Mouse (Mus musculus) intestine, embryonic 16.5 days (tissue): ENCODE measurements at regions not wholly inside any gene's neighbourhood (a gene's known extent, or its start where the extent isn't known, plus 50 kb on each side); places are given as distances from the start of the nearest gene placed in this dataset.
A peak's percentile ranks its signal among the peaks of the same experiment; 100 is the strongest.

ENCODE experiments used
- ATAC-seq: fragments of 200-750 bp; cut with Nextera tagmentation; 2 replicates; pipeline ENCODE4 v1.8.0; 2017; ENCODE audit warnings: moderate TSS enrichment, moderate library complexity
- H3K27ac ChIP-seq: fragments of 300-500 bp; sonication (generic); 2 replicates; pipeline ENCODE4 v1.5.1; 2014; ENCODE audit warnings: mild to moderate bottlenecking, low read length
- H3K27me3 ChIP-seq: fragments of 300-500 bp; sonication (generic); replicated peaks from 2 replicates; pipeline ENCODE4 v1.6.1; 2014; ENCODE audit warnings: low read length, control low read depth, mixed read lengths; ENCODE audit not compliant: control insufficient read depth, insufficient read depth
- H3K36me3 ChIP-seq: fragments of 300-500 bp; sonication (generic); 2 replicates; pipeline ENCODE4 v1.6.1; 2014; ENCODE audit warnings: low read length, control low read depth; ENCODE audit not compliant: control insufficient read depth, insufficient read depth
- H3K4me1 ChIP-seq: fragments of 300-500 bp; sonication (generic); 2 replicates; pipeline ENCODE4 v1.6.1; 2014; ENCODE audit warnings: low read length, control low read depth, mixed read lengths; ENCODE audit not compliant: control insufficient read depth, insufficient read depth
- H3K4me2 ChIP-seq: fragments of 300-500 bp; sonication (generic); 2 replicates; pipeline ENCODE4 v1.6.1; 2014; ENCODE audit warnings: low read depth, low read length, control low read depth
- H3K4me3 ChIP-seq: fragments of 300-500 bp; sonication (generic); 2 replicates; pipeline ENCODE4 v1.5.1; 2014; ENCODE audit warnings: mild to moderate bottlenecking, low read length
- H3K9ac ChIP-seq: fragments of 300-500 bp; sonication (generic); 2 replicates; pipeline ENCODE4 v1.6.1; 2014; ENCODE audit warnings: low read depth, low read length
- H3K9me3 ChIP-seq: fragments of 300-500 bp; sonication (generic); 2 replicates; pipeline ENCODE4 v1.6.1; 2016; ENCODE audit warnings: low read length, control low read depth; ENCODE audit not compliant: control insufficient read depth
- WGBS: fragments of 180-500 bp; shearing (Covaris S2); extraction: QIAGEN DNeasy Blood & Tissue Kit; methylation state at CpG from one replicate; pipeline ENCODE4 v1.1.7; 2014; 5-methylcytosine and 5-hydroxymethylcytosine counted together

DNA sequence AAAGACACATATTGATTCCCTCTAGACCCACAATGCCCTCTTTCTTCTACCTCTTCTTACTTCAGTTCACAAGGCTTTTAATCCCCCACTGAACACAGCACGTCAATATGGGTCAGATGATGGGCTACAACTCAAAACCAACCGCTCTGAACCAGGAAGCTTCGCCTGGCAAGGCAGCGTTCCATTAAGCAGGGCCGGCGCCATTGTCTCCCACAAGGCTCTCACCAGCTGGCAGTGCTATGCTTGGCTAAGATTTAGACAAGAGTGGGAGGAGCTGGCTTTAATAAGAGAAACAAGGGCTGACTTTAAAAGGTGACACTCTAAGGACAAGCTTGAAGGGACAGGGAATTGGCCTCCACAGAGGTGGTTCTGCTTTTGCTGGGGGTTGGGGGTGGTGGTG is 192.3 kb upstream of the Slc24a2 start:
- Histone ChIP-seq H3K4me1 (no peaks in the 10 kb centered on the region), H3K27me3 (no peaks in the 10 kb centered on the region), H3K4me2 (no peak overlapping the region), H3K4me3 (no peak overlapping the region), H3K9me3 (no peaks in the 10 kb centered on the region), H3K27ac (no peak overlapping the region), H3K9ac (no peak overlapping the region), H3K36me3 (no peaks in the 10 kb centered on the region)
- ATAC-seq: no peak
- WGBS: 68% methylated on average over 6 of the region's 6 CpGs

DNA sequence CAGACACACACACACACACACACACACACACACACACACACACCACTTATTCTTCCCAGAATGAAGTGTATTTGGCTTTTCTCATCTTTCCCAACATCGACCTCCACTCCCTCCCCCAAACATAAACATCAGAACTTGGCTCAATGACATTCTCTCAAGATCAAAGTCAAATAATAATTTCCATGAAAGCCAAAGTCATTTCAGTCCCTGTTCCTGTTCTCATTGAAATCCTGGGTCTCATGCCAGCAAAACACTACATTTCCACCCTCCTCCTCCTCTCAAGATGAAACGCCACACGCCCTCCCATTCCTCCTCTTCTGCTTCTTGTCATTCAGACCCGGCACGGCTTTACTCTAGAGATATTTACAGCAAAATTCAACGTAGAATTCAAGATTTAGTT is 173.1 kb upstream of the Slc24a2 start:
- Histone ChIP-seq H3K4me2 (peak overlapping the region; percentile 22; the same call in 1 of the 2 replicates), H3K9ac (no peak overlapping the region), H3K4me1 (0 out of 2 replicates have a peak, but pooled peaks cover 5% of the 10 kb centered on the region), H3K27ac (no peak overlapping the region), H3K27me3 (no peaks in the 10 kb centered on the region), H3K4me3 (peak overlapping the region; percentile 3; the same call in 1 of the 2 replicates), H3K36me3 (no peaks in the 10 kb centered on the region), H3K9me3 (no peaks in the 10 kb centered on the region)
- ATAC-seq: no peak
- 32% methylated on average over 6 of the region's 6 CpGs for WGBS

DNA sequence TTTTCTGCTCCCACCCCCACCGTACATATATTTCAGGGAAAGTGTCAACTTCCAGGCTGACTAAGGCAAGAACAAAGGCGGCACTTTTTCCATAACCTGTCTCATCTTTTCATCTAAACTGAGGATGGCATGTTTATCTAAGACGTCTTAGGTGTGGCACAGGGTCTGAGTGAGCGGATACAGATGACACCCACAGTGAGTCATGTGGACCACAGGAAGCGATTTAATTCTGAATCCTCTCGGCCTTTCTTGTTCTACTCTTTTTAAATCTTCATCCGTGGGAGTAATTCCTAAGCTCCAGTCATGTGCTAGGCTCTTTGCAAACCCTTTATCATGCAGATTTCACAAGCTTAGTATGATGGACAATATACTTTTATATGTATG is 171.9 kb upstream of the Slc24a2 start:
- ATAC-seq: no peak
- Histone ChIP-seq H3K4me2 (no peak overlapping the region), H3K27ac (peak overlapping the region; percentile 17; the same call in 1 of the 2 replicates)

DNA sequence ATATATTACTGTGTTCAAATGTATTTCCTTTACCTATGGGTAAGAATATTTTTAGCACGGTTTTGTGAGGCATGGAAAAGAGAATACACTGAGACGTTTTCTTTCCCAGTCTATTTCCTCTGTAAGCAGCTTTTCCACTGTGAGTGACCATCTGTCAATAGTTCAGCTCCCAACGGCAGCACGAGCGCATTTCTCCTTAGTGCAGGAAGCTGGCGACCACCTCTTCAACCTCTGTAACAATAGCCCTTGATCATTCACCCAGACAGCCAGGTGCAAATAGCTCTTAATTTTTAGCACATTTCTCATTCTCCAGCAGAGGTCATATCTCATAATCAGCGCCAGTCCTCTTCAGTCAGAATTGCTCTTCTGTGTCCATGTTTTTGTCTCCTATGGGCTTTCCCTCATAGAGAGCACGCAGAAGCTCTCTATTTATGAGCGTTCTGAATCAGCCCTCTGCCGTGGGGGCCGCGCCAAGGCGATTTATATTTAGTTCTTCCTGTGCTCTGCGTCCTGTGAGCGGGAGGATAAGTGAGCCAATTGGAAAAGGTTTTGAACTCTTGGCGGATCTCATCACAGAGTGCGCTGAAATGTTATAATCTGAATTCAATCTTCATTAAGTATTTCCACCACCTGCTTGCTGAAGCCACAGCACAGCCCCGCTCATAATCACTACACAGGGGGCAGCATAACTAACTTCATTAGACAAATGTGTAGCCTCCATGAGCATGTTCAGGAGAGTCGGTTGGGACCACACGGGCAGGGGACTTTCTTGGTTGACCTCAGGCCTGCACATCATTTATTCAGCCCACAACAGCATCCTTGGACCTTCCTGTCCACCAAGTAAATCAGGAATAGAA is 171.3 kb upstream of the Slc24a2 start:
- ATAC-seq: peak; percentile 67; the same call in 1 of the 2 replicates
- no peaks in the 10 kb centered on the region for H3K36me3 ChIP-seq
- peak overlapping the region; percentile 17; the same call in 1 of the 2 replicates for H3K27ac ChIP-seq
- 0 out of 2 replicates have a peak, but pooled peaks cover 5% of the 10 kb centered on the region for H3K4me1 ChIP-seq
- H3K4me3 ChIP-seq: no peak overlapping the region
- no peak overlapping the region; the same call in 1 of the 2 replicates for H3K4me2 ChIP-seq
- H3K27me3 ChIP-seq: no peaks in the 10 kb centered on the region
- no peaks in the 10 kb centered on the region for H3K9me3 ChIP-seq
- 26% methylated on average over 20 of the region's 20 CpGs for WGBS
- H3K9ac ChIP-seq: no peak overlapping the region

More for the DNA sequence above, 171.9 kb upstream of the Slc24a2 start:
- Histone ChIP-seq H3K9me3 (no peaks in the 10 kb centered on the region), H3K9ac (no peak overlapping the region), H3K27me3 (no peaks in the 10 kb centered on the region), H3K4me3 (no peak overlapping the region), H3K4me1 (0 out of 2 replicates have a peak, but pooled peaks cover 5% of the 10 kb centered on the region), H3K36me3 (no peaks in the 10 kb centered on the region)
- WGBS: 52% methylated on average over 7 of the region's 7 CpGs

DNA sequence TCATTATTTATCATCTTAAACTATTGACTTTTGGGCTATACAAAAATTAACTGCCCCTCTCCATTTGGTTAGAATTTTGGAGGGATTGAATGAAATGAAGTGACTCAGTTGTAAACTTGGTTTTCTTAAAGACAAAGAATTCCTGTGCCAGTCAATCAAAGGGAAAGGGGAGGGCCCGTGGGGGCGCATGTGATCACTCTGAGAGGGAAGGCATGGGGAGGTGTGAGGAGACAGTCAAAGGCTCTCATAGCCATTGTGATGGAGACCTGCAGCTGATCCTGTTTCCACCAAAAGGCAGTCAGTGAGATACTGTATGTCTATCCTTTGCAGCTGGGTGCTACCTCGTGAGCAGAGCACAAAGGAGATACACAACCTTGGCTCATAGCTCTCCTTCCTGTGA is 156.6 kb upstream of the Slc24a2 start:
- Histone ChIP-seq H3K27ac (no peak overlapping the region), H3K9ac (no peak overlapping the region), H3K4me1 (no peaks in the 10 kb centered on the region), H3K4me2 (no peak overlapping the region), H3K27me3 (no peaks in the 10 kb centered on the region), H3K9me3 (no peaks in the 10 kb centered on the region), H3K4me3 (no peak overlapping the region), H3K36me3 (no peaks in the 10 kb centered on the region)
- 77% methylated on average over 3 of the region's 3 CpGs for WGBS
- no peak for ATAC-seq

DNA sequence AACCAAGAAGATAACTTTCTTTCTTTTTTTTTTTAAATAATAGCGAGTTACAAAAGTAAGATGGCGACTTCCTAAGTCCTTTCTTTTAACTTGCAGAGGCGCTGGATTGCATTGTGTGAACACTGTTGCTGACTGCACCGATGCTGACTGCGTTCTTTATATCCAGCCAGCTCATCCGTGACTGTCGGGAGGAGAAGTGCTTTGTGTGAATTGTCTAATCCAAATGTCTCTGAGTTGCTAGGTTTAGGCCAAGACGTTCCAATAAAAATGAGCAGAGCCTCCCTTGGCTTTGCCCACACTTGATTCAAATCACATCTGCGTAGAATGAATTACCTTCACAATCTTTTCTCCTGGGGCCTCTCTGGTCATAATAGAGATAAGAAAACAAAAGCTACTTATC is 156.0 kb upstream of the Slc24a2 start:
- Histone ChIP-seq H3K27ac (no peak overlapping the region), H3K36me3 (no peaks in the 10 kb centered on the region), H3K9me3 (no peaks in the 10 kb centered on the region), H3K9ac (no peak overlapping the region), H3K4me1 (no peaks in the 10 kb centered on the region), H3K27me3 (no peaks in the 10 kb centered on the region), H3K4me3 (no peak overlapping the region), H3K4me2 (no peak overlapping the region)
- ATAC-seq: no peak
- 75% methylated on average over 9 of the region's 9 CpGs for WGBS

DNA sequence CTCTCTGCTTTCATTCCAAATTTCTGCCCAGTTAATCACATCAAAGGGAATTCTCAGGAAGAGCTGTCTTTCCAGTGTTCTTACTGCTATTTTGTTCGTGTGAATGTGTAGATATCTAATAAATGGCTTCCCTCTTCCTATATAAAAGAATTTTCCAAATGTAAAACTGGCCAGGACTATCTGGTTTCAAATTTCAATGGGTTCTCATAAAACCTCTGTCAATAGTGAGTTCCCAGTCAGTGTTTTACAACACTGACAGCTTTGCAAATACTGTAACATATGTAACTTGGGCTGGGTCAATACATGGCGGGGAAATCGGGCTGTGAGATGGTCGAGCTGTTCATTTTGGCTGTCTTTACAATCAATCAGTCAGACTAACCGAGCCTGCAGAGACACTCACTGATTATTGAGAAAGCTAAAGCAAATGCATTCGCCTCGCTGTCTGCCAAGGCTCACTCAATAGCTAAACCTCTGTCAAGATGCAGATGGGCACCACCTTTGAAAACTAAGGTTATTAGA is 155.0 kb upstream of the Slc24a2 start:
- Histone ChIP-seq H3K9ac (no peak overlapping the region), H3K4me3 (no peak overlapping the region), H3K4me2 (no peak overlapping the region), H3K9me3 (no peaks in the 10 kb centered on the region), H3K27ac (no peak overlapping the region), H3K36me3 (no peaks in the 10 kb centered on the region), H3K27me3 (no peaks in the 10 kb centered on the region), H3K4me1 (no peaks in the 10 kb centered on the region)
- WGBS: 28% methylated on average over 7 of the region's 7 CpGs
- ATAC-seq: no peak

DNA sequence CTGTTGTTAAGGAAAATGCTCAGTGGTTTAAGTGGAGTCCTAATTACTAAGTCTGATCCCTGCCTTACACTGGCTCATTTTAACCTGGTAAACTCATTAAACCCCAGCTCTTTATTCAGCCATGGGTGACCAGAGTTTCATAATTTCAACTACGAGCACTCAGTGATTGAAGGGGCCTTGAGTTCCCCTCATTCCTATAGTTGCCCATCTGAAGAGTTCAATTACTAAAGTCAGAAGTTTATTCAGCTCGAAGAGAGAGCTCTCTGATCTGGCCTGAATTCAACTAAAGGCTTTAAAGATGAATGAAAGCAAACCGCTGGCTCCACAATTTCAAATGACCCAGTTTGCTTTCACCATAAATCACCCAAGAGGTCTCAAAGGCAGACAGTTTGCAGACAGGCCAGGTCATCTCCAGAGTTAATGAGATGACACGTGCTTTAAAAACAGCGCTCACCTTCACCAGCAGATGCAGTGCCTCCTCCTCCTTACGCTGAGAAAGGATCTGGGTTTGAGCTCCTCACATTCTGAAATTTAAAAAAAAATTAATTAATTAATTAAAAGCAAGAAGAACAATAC is 154.3 kb upstream of the Slc24a2 start:
- Histone ChIP-seq H3K27me3 (no peaks in the 10 kb centered on the region), H3K27ac (no peak overlapping the region), H3K9ac (no peak overlapping the region), H3K4me1 (no peaks in the 10 kb centered on the region), H3K4me3 (no peak overlapping the region), H3K36me3 (no peaks in the 10 kb centered on the region), H3K9me3 (no peaks in the 10 kb centered on the region), H3K4me2 (no peak overlapping the region)
- 31% methylated on average over 6 of the region's 6 CpGs for WGBS
- ATAC-seq: no peak

DNA sequence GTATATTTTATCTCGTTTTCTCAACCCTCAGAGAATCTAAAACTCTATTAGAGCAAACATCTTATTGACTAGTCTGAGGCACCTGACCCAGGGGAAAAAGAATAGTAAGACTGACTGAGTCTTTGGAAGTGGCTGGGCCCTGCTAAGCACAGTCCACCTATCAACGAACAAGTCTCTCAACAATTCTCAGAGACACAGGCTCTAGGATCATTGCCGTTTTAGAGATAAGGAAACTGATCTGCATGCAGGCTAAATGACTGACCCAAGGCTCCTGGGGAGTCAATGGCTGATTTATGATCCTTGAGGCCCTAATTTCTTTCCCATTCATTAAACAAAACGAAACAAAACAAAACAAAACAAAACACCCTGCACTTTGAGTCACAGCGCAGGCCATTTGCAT is 150.4 kb upstream of the Slc24a2 start:
- no peak for ATAC-seq
- 50% methylated on average over 5 of the region's 5 CpGs for WGBS
- H3K9me3 ChIP-seq: no peaks in the 10 kb centered on the region
- H3K27me3 ChIP-seq: no peaks in the 10 kb centered on the region
- H3K4me3 ChIP-seq: no peak overlapping the region
- H3K4me1 ChIP-seq: no peaks in the 10 kb centered on the region
- H3K27ac ChIP-seq: no peak overlapping the region
- H3K9ac ChIP-seq: no peak overlapping the region
- H3K4me2 ChIP-seq: no peak overlapping the region
- no peaks in the 10 kb centered on the region for H3K36me3 ChIP-seq
